Mouse (Mus musculus) layer of hippocampus, postnatal 10 days (tissue): ENCODE data around the gene Rps12. TPM values are rescaled to one million over a fixed set of nuclear protein-coding genes. Genes with fewer than 3 reads are reported as not detected.
"Not testable (repeated sequence)": the region's sequence is repeated elsewhere in the genome, so short reads cannot be mapped to it uniquely, and the experiment has no call there.

ENCODE experiments used
- DNase-seq, 2 experiments: peaks; one replicate each; pipeline ENCODE4 v3.0.0; 2021; ENCODE audit warnings: low spot score in 2 of 2
- total RNA-seq, 2 experiments: library from RNA; stranded (reverse); gene quantifications; 2 replicates each; pipeline ENCODE4 v1.2.3; 2021

Gene Rps12
- total RNA-seq, 2 experiments from 2014 or later: 336 to 348 TPM

GRCm38 (mm10) chr10:23786040-23786439 is 1.0 kb downstream of the Rps12 start:
- no peak for DNase-seq

DNA sequence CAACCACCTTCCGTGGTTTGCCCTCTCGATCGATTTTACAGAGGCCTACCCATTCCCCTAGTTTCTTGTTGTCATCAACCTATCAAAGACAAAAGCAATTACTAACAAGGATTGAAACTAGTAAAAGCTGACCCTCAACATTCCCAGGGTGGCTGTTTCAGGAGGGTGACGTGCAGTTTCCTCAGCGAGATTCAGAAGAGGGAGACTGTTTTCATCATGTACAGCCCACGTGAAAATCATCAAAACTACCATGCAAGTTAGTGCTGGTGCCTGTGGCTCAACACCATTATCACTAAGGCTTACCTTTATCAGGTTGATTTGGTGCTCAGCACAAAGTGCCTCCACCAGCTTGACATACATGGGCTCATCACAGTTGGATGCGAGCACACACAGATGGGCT is 1.5 kb downstream of the Rps12 start:
- not testable (repeated sequence) for DNase-seq

- no peak for DNase-seq
These were observed 3.0 kb downstream of the Rps12 start for GRCm38 (mm10) chr10:23784121-23784520.

GRCm38 (mm10) chr10:23783493-23783884 is 3.6 kb downstream of the Rps12 start:
- DNase-seq: no peak

GRCm38 (mm10) chr10:23782855-23783492 is 4.1 kb downstream of the Rps12 start:
- no peak for DNase-seq

GRCm38 (mm10) chr10:23781760-23782735 is 5.0 kb downstream of the Rps12 start:
- DNase-seq: no peak

DNA sequence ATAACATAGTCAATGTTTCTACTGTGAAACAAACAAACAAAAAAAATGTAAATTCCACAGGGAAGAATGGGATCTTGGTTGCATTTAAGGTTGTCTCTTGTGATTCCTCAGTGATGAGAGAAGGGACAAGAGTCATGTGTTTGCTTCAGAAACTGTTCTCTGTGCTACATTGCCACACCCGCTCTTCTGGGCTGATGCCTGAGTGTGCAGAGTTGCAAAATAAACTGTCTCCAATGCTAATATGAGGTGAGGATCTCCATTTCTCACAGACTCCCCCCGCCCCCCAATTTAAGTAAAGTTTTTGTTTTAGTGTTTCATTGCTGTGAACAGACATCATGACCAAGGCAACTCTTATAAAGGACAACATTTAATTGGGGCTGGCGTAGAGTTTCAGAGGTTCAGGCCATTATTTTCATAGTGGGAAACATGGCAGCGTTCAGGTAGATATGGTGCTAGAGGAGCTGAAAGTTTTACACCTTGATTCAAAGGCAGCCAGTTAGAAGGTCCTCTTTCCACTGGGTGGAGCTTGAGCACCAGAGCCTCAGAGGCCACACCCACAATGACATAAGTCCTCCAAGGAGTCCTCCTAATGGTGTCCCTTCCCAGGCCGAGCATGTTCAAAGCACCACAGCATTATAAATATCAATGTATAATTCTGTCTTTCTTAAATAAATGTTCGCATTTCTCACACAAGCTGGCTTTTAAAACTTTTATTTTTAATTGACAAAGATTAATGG is 6.4 kb downstream of the Rps12 start:
- DNase-seq: no peak

DNA sequence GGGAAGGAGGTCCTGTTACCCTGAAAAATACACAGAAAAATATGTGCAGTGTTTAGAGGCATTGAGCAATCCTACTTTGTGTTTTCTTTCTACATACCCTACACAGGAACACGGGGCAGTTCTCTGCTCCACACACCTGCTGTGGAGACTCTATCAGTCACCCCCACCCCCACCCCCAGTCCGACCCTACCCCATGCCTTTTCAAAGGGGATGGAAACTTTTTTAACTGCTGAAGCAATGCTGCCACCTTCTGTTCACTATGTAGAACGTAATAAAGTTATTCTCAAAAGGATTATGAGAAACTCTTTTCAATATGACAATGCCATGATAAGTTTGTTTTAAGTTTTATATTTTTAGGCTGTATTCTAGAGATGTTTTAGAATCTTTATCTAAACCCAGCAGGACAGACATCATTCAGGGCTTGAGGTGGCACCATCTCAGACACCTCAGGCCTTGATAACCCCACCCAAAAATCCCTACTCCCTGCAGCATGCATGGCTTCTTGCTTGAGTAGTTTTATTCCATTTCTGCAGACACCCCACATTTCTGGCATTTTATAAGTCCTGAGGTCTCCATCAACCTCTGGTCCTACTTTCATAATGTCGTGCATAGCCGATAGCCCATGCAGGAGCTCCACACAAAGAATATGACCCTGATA is 9.7 kb downstream of the Rps12 start:
- DNase-seq: no peak

- no peak for DNase-seq
These were observed 32.9 kb downstream of the Rps12 start for GRCm38 (mm10) chr10:23754166-23754565.

Other genes starting within 250 kb of the Rps12 start
- 10 to 100 TPM; 18.2 to 22.0 TPM for gene Slc18b1, start 9.7 kb upstream of the Rps12 start, total RNA-seq
- under 1 TPM in 1 of 2 experiments, not detected in 1; 0.46 TPM for gene Vnn3, start 64.2 kb upstream of the Rps12 start, total RNA-seq
- under 1 TPM; 0.66 to 0.71 TPM for gene Vnn1, start 107.4 kb upstream of the Rps12 start, total RNA-seq
- gene Taar1, start 133.1 kb upstream of the Rps12 start, total RNA-seq: not detected
- not detected for gene Taar2, start 151.3 kb upstream of the Rps12 start, total RNA-seq
- not detected for gene Taar3, start 162.3 kb upstream of the Rps12 start, total RNA-seq
- gene Taar4, start 173.2 kb upstream of the Rps12 start, total RNA-seq: not detected
- gene Taar5, start 183.4 kb upstream of the Rps12 start, total RNA-seq: not detected
- gene Taar6, start 198.4 kb upstream of the Rps12 start, total RNA-seq: not detected
- gene Taar7a, start 206.2 kb upstream of the Rps12 start, total RNA-seq: not detected
- gene Taar7b, start 212.7 kb upstream of the Rps12 start, total RNA-seq: not detected
- not detected for gene Taar7d, start 239.9 kb upstream of the Rps12 start, total RNA-seq